Mouse (Mus musculus) midbrain, embryonic 12.5 days (tissue): Measurements from ENCODE around the gene Tspan9. TPM values are rescaled to one million over a fixed set of nuclear protein-coding genes. Genes with fewer than 3 reads are reported as not detected.

Experiments
- ATAC-seq: fragments of 200-750 bp; cut with Nextera tagmentation; 2 replicates; pipeline ENCODE4 v1.8.0; 2017; ENCODE audit warnings: low read depth, moderate TSS enrichment, moderate library complexity; ENCODE audit not compliant: low FRiP score
- H3K27ac ChIP-seq: fragments of 300-500 bp; sonication (generic); replicated peaks from 2 replicates; pipeline ENCODE4 v1.5.1; 2016; ENCODE audit warnings: mild to moderate bottlenecking
- H3K27me3 ChIP-seq: fragments of 300-500 bp; sonication (generic); 2 replicates; pipeline ENCODE4 v1.6.1; 2016; ENCODE audit warnings: mild to moderate bottlenecking
- H3K36me3 ChIP-seq: fragments of 300-500 bp; sonication (generic); 2 replicates; pipeline ENCODE4 v1.6.1; 2016
- H3K4me1 ChIP-seq: fragments of 300-500 bp; sonication (generic); 2 replicates; pipeline ENCODE4 v1.6.1; 2016
- H3K4me2 ChIP-seq: fragments of 300-500 bp; sonication (generic); replicated peaks from 2 replicates; pipeline ENCODE4 v1.6.1; 2016; ENCODE audit warnings: mild to moderate bottlenecking, moderate library complexity
- H3K4me3 ChIP-seq: fragments of 300-500 bp; sonication (generic); 2 replicates; pipeline ENCODE4 v1.5.1; 2016; ENCODE audit warnings: mild to moderate bottlenecking
- H3K9ac ChIP-seq: fragments of 300-500 bp; sonication (generic); replicated peaks from 2 replicates; pipeline ENCODE4 v1.6.1; 2016; ENCODE audit warnings: mild to moderate bottlenecking, moderate library complexity
- H3K9me3 ChIP-seq: fragments of 300-500 bp; sonication (generic); 2 replicates; pipeline ENCODE4 v1.6.1; 2016; ENCODE audit warnings: mild to moderate bottlenecking
- WGBS: fragments of 180-500 bp; shearing (Covaris S2); methylation state at CpG from one replicate; pipeline ENCODE4 v1.1.7; 2016; 5-methylcytosine and 5-hydroxymethylcytosine counted together
- polyA plus RNA-seq: library from polyadenylated mRNA; unstranded; fragments of >200 nt; fragmentation: Nextera tagmentation; extraction: Ambion mirVana; gene quantifications from 2 replicates; pipeline ENCODE4 v1.2.1, GENCODE M21; 2016

Tspan9 gene
- polyA plus RNA-seq, 1 experiment from 2014 or later: 39.0 TPM

DNA sequence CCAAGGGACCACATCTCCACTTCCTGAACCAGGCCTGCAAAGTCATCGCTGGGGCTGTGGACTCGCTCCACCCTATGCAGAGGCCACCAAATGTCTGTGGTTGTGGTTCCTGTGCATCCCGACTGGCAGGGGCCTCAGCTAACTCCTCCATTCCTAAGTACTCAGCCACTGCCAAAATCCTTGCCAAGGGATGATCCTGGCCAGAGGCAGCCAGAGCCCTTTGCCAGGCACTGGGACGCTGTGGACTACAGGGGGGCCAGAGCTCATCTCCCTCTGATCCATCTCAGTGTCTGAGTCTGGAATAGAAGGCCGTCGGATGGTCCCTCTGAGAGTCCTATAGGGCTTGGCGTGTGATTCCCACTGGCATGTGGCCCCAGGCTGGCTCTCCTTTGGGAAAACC, 193.5 kb downstream of the Tspan9 start:
- Histone ChIP-seq H3K4me2 (no peak overlapping the region), H3K9me3 (no peaks in the 10 kb centered on the region), H3K36me3 (no peaks in the 10 kb centered on the region), H3K4me1 (no peaks in the 10 kb centered on the region), H3K9ac (no peak overlapping the region), H3K27ac (no peak overlapping the region), H3K4me3 (no peak overlapping the region), H3K27me3 (0 out of 2 replicates have a peak, but pooled peaks cover 2% of the 10 kb centered on the region)
- ATAC-seq: no peak
- 88% methylated on average over 7 of the region's 7 CpGs for WGBS

DNA sequence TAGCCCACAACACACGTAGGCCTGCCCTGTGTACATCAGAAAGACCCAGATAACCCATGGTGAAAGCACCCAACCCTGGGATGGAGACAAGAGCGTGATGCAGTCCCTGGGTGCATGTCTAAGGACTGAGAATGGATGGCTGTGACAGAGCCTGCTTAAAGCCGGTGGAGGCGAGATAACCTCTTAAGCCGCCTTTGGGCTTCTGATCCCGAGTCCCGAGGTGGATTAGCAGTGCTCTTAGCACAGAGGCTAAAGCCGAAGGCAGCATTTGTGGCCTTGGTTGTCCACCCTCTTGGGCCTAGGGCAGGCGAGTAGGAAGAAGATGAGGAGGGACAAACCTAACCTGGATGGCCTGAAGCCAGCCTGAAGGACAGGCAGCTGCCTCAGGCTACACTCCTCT, 194.7 kb downstream of the Tspan9 start:
- H3K4me1 ChIP-seq: no peaks in the 10 kb centered on the region
- H3K9ac ChIP-seq: no peak overlapping the region
- peaks cover 12% of the 10 kb centered on the region; the same call in 1 of the 2 replicates for H3K36me3 ChIP-seq
- H3K27ac ChIP-seq: no peak overlapping the region
- no peak for ATAC-seq
- H3K9me3 ChIP-seq: no peaks in the 10 kb centered on the region
- no peak overlapping the region for H3K4me3 ChIP-seq
- no peak overlapping the region for H3K4me2 ChIP-seq
- H3K27me3 ChIP-seq: 0 out of 2 replicates have a peak, but pooled peaks cover 7% of the 10 kb centered on the region
- 53% methylated on average over 9 of the region's 9 CpGs for WGBS

DNA sequence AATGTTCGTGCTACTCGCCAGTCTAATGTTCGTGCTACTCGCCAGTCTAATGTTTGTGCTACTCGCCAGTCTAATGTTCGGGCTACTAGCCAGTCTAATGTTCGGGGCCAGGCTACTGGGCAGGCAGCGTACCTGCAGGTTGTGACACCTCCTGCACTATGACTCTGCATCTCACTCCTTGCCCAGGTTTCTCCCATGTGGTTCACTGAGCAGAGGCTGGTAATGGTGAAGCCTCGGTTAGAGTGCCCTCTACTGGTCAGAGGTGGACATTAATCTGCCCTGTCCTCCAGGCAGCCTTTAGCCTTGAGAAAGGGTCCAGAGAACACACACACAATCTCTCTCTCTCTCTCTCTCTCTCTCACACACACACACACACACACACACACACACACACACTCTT, 197.7 kb downstream of the Tspan9 start:
- Histone ChIP-seq H3K36me3 (peaks cover 15% of the 10 kb centered on the region; the same call in 1 of the 2 replicates), H3K9ac (no peak overlapping the region), H3K4me2 (no peak overlapping the region), H3K4me1 (no peaks in the 10 kb centered on the region), H3K27ac (no peak overlapping the region), H3K27me3 (0 out of 2 replicates have a peak, but pooled peaks cover 7% of the 10 kb centered on the region), H3K9me3 (no peaks in the 10 kb centered on the region), H3K4me3 (no peak overlapping the region)
- ATAC-seq: peak; percentile 74; the same call in 1 of the 2 replicates
- 65% methylated on average over 9 of the region's 9 CpGs for WGBS

DNA sequence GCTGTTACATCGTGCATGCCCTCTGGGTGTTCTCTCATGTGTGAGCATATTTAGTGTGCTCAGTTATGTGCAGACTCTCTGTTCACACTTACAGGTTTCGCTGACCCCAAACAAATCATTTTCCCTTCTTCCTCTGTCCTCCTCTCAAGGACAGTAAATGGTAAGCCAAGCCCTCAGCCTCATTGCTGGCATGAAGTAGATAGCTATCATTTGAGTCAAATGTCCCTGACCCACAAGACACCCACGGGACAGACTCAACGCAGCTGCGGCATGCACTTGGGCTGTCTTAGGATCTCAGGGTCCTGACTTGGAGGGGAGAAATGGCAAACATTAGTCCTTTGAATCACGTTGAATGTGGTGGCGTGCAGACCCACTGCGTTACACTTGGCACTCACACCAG, 201.0 kb downstream of the Tspan9 start:
- Histone ChIP-seq H3K27me3 (0 out of 2 replicates have a peak, but pooled peaks cover 7% of the 10 kb centered on the region), H3K36me3 (peaks cover 22% of the 10 kb centered on the region; the same call in 1 of the 2 replicates), H3K4me1 (no peaks in the 10 kb centered on the region), H3K27ac (no peak overlapping the region), H3K4me3 (no peak overlapping the region), H3K9me3 (no peaks in the 10 kb centered on the region), H3K4me2 (no peak overlapping the region), H3K9ac (no peak overlapping the region)
- no peak for ATAC-seq
- 95% methylated on average over 8 of the region's 8 CpGs for WGBS

DNA sequence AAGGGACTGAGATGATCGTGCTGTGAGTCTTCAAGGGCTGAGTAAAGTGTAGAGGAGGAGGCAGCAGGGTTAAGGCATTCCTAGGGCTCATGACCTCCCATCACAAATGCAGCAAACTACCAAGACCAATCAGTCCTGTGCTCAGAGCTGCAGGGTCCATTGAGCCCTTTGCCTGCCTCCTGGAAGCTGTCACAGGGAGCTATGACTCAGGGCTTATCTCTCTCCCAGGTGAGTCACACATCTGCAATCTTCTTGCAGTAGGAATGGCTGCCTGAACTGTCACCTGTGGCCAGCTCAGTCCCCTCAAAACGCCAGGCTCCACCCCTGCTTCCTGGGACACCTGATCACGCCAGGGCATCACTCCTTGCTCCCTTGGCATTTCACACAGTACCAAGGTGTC, 208.3 kb downstream of the Tspan9 start:
- no peak overlapping the region for H3K4me2 ChIP-seq
- H3K4me1 ChIP-seq: no peaks in the 10 kb centered on the region
- 82% methylated on average over 3 of the region's 3 CpGs for WGBS
- H3K27me3 ChIP-seq: no peaks in the 10 kb centered on the region; the same call in 1 of the 2 replicates
- peaks cover 6% of the 10 kb centered on the region for H3K36me3 ChIP-seq
- H3K4me3 ChIP-seq: no peak overlapping the region
- H3K27ac ChIP-seq: no peak overlapping the region
- no peak for ATAC-seq
- no peaks in the 10 kb centered on the region for H3K9me3 ChIP-seq
- H3K9ac ChIP-seq: no peak overlapping the region

DNA sequence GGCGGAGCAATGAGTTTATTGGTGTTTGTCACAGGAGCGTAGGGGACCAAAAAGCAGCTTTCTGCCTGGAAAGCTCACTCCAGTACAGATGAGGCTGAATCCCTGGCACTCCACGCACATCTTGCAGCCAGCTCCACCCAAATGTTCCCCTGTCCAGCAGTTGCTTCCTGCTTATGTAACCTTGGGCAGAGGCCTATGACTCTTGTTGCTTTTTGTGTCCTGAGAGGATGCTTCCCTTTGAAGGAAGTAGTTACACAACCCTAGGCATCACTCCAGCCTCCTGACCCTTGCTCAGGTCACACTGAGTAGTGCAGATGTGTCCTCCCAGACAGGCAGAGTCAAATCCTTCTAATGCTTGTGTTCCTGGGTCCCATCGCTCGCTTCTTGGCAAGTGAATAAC, 209.6 kb downstream of the Tspan9 start:
- no peaks in the 10 kb centered on the region for H3K4me1 ChIP-seq
- no peak for ATAC-seq
- no peak overlapping the region for H3K9ac ChIP-seq
- H3K4me3 ChIP-seq: no peak overlapping the region
- H3K9me3 ChIP-seq: no peaks in the 10 kb centered on the region
- H3K4me2 ChIP-seq: no peak overlapping the region
- H3K27ac ChIP-seq: no peak overlapping the region
- WGBS: 87% methylated on average over 5 of the region's 5 CpGs
- H3K36me3 ChIP-seq: no peaks in the 10 kb centered on the region; the same call in 1 of the 2 replicates
- H3K27me3 ChIP-seq: no peaks in the 10 kb centered on the region; the same call in 1 of the 2 replicates

DNA sequence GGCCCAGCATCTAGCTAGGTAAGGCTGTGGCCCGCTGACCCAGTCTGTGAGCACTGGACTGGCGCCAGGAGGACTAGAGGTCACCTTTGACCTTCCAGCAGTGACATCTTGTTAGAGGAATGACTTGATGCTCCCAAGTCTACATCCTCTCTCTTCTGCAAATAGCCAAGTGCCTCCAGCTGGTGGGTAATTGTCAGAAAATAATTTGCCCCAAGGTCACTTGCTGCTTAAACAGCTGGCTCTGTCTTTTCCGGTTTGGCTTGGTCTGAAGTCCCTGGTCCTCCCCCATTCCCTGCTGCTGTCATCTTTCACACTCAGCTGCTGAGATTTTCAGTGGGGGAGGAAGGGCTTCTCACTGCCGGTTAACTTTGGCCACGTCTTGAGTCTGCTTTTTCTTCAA, 210.7 kb downstream of the Tspan9 start:
- WGBS: 60% methylated on average over 5 of the region's 5 CpGs
- H3K4me2 ChIP-seq: no peak overlapping the region
- no peak for ATAC-seq
- no peaks in the 10 kb centered on the region; the same call in 1 of the 2 replicates for H3K36me3 ChIP-seq
- H3K9me3 ChIP-seq: no peaks in the 10 kb centered on the region
- no peak overlapping the region for H3K9ac ChIP-seq
- H3K27ac ChIP-seq: no peak overlapping the region
- H3K27me3 ChIP-seq: no peaks in the 10 kb centered on the region; the same call in 1 of the 2 replicates
- H3K4me1 ChIP-seq: no peaks in the 10 kb centered on the region
- H3K4me3 ChIP-seq: no peak overlapping the region

DNA sequence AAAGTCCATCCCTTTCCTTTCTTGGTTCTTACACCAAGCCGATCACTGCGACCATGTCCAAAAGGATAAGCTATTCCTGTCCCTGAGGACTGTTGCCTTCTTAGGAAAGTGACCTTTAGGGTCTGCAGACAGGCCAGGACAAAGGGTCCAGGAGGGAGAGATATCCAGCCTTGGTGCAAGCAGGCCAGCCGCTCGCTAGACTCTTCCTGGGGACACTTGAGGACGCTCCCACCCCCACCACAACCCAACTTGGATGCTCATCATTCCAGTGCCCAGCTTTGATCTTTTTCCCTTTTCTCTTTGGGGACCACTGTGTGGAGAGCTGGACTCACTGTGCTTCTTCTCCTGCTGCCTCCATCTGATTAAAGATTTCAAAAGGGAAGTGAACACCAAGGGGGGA, 214.7 kb downstream of the Tspan9 start:
- ATAC-seq: no peak
- WGBS: 72% methylated on average over 5 of the region's 5 CpGs

DNA sequence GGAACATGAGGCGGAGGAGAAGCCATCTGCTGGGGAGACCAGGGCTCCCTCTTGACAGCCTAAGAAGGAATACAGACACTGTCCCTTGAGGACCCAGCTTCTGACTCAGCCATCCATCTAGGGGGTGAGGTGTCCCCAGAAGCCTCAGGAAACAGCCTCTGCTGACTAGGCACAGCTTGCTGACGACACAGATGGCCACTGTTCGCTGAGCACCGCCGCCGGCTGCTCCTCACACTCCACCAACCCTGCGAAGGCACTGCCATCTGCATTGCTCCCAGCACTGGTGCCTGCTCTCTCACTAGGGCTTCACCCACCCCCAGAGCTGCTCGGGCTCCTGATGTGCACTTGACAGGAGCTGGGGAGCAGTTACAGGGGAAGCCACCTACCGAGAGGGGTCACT, 217.5 kb downstream of the Tspan9 start:
- no peaks in the 10 kb centered on the region for H3K36me3 ChIP-seq
- H3K9me3 ChIP-seq: no peaks in the 10 kb centered on the region
- H3K9ac ChIP-seq: no peak overlapping the region
- H3K27ac ChIP-seq: no peak overlapping the region
- no peak overlapping the region for H3K4me3 ChIP-seq
- 59% methylated on average over 9 of the region's 9 CpGs for WGBS
- no peak for ATAC-seq
- 0 out of 2 replicates have a peak, but pooled peaks cover 8% of the 10 kb centered on the region for H3K27me3 ChIP-seq
- no peak overlapping the region for H3K4me2 ChIP-seq
- no peaks in the 10 kb centered on the region for H3K4me1 ChIP-seq

More for the DNA sequence above, 214.7 kb downstream of the Tspan9 start:
- H3K36me3 ChIP-seq: no peaks in the 10 kb centered on the region; the same call in 1 of the 2 replicates
- H3K27ac ChIP-seq: no peak overlapping the region
- H3K9ac ChIP-seq: no peak overlapping the region
- no peak overlapping the region for H3K4me3 ChIP-seq
- no peaks in the 10 kb centered on the region for H3K27me3 ChIP-seq
- no peaks in the 10 kb centered on the region for H3K4me1 ChIP-seq
- no peak overlapping the region for H3K4me2 ChIP-seq
- no peaks in the 10 kb centered on the region for H3K9me3 ChIP-seq

DNA sequence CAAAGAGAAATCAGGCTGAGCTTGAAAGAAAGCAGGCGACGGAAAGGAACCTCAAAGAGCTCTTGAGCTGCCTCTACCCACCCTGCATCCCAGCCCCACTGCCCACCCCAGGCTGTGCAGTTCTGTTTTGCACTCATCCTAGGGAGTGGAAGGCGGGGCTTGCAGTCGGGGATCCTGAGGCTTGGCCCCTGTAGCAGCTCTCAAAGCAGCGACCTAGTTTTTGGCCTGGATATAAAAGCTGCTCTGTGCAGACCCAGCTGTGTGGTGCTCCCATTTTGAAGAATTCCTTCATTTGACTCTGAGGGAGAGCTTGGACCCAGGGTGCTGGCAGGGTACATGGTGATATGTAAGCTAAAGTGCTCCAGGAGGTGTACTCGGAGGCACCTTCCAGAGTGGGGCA, 218.6 kb downstream of the Tspan9 start:
- Histone ChIP-seq H3K36me3 (no peaks in the 10 kb centered on the region), H3K27me3 (0 out of 2 replicates have a peak, but pooled peaks cover 8% of the 10 kb centered on the region), H3K4me1 (peaks cover 5% of the 10 kb centered on the region; the same call in 1 of the 2 replicates), H3K4me3 (no peak overlapping the region), H3K9me3 (no peaks in the 10 kb centered on the region), H3K4me2 (no peak overlapping the region), H3K9ac (no peak overlapping the region), H3K27ac (no peak overlapping the region)
- WGBS: 68% methylated on average over 6 of the region's 6 CpGs
- no peak for ATAC-seq

DNA sequence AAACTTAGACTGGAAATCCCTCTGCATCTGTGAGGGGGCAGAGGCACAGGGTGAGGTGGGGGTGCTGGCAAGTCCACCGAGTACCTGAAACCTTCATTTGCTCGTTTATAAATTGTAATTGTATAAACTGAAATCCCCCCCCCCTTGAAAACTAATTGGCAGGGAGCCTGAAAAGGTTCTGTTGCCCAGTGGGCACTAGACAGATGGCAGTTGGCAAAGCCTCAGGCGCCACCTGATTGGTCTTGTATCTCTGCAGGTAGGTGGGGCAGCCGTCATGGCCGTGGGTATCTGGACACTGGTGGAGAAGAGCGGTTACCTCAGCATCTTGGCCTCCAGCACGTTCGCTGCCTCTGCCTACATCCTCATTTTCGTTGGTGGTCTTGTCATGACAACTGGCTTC, 220.1 kb downstream of the Tspan9 start:
- Histone ChIP-seq H3K36me3 (no peaks in the 10 kb centered on the region), H3K9me3 (no peaks in the 10 kb centered on the region), H3K4me3 (no peak overlapping the region), H3K27ac (no peak overlapping the region), H3K9ac (no peak overlapping the region), H3K4me2 (no peak overlapping the region), H3K4me1 (peaks cover 5% of the 10 kb centered on the region; the same call in 1 of the 2 replicates), H3K27me3 (0 out of 2 replicates have a peak, but pooled peaks cover 8% of the 10 kb centered on the region)
- WGBS: 90% methylated on average over 9 of the region's 9 CpGs
- no peak for ATAC-seq

DNA sequence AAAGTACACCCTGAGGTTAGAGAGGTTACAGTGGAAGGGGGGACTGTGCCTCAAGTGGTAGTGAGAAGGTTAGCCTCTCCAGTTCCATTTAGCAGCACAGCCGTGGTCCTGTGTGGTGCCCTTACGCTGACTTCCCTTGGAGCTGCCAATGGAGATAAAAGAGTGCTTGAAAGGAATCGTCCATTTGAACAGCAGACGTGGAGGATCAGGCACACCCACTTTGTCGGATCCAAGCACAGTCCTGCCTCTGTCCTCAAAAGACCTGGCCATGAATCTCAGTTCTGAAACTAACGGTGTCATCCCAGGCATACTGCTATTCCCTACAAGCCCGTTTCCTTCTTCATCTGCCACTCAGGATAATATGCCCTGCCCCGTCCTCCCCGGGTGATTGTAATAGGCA, 221.4 kb downstream of the Tspan9 start:
- Histone ChIP-seq H3K27ac (no peak overlapping the region), H3K9ac (no peak overlapping the region), H3K36me3 (no peaks in the 10 kb centered on the region), H3K4me2 (no peak overlapping the region), H3K9me3 (no peaks in the 10 kb centered on the region), H3K4me3 (no peak overlapping the region), H3K27me3 (peaks cover 11% of the 10 kb centered on the region; the same call in 1 of the 2 replicates), H3K4me1 (peaks cover 9% of the 10 kb centered on the region; the same call in 1 of the 2 replicates)
- WGBS: 67% methylated on average over 9 of the region's 9 CpGs
- ATAC-seq: no peak

DNA sequence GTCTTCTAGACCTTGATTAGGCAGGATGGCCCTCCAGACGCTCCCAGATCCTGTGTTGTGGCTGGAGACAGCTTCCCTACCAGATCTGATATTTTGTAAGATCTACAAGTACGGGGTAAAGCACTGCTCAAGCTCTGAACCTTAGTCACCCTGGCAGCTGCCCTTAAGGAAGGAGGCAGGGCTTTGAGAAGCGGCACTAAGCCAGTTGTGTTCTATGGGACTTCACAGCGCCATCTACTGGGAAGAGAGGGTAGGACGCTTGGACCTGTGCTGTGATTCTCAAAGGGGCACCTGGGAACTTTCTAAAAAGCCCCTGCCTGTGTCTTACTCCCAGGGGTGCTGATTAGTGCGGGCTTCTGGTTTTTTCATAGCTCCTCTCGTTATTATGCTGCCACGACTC, 222.7 kb downstream of the Tspan9 start:
- Histone ChIP-seq H3K4me3 (no peak overlapping the region), H3K9ac (no peak overlapping the region), H3K36me3 (peaks cover 9% of the 10 kb centered on the region), H3K9me3 (no peaks in the 10 kb centered on the region; the same call in 1 of the 2 replicates), H3K4me2 (no peak overlapping the region), H3K4me1 (peaks cover 9% of the 10 kb centered on the region; the same call in 1 of the 2 replicates), H3K27ac (no peak overlapping the region), H3K27me3 (peaks cover 11% of the 10 kb centered on the region; the same call in 1 of the 2 replicates)
- ATAC-seq: peak; percentile 50; the same call in 1 of the 2 replicates
- 9% methylated on average over 8 of the region's 8 CpGs for WGBS
